Mouse (Mus musculus) CD4-positive, CD25-positive, alpha-beta regulatory T cell, adult 2 months (primary cell): ENCODE results near the gene Cux1.

Experiments
- DNase-seq: peaks from one replicate; pipeline ENCODE4 v3.0.0-alpha.2; 2012; ENCODE audit warnings: low read depth, low spot score

Cux1 gene

GRCm38 (mm10) chr5:136321378-136321777 is 245.9 kb downstream of the Cux1 start:
- peak; percentile 29 for DNase-seq

- no peak for DNase-seq
These were observed 254.7 kb downstream of the Cux1 start for GRCm38 (mm10) chr5:136312566-136312965.

DNA sequence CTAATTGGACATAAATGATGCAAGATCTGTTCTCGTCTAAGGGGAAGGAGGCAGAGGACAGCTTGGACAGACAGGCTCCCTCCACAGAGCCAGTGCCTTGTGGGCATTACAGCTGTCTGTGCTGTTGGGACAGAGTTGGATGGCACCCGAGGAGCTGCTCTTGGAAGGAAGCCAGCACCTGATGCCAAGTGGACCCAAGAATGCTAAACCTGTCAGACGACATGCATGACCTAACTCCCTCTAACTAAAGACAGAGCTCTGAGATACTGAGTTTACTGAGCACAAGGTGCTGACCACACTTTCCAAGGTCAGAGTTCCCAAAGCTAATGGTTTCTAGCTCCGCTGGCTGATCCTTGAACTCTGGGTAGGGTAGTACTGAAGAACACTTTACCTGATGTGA is 255.1 kb downstream of the Cux1 start:
- no peak for DNase-seq

DNA sequence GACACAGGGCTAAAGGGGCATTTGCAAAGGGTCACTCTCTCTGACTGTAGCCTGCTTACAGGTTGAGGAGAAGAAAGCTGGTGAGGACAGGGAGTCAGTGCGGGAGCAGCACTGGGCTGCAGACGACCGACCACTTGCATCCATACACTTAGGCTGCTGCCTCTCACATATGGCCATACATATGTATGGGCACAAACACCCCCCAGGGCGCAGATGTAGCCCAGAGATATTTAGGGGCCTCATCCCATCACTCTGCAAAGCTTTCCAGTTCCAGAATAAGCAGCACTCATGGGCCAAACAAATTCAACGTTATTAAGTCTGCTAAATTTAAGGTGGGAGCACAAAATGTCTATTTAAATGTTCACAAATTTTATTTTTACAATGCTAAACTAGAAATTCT is 261.0 kb downstream of the Cux1 start:
- no peak for DNase-seq

GRCm38 (mm10) chr5:136303409-136303983 is 263.8 kb downstream of the Cux1 start:
- DNase-seq = no peak

DNA sequence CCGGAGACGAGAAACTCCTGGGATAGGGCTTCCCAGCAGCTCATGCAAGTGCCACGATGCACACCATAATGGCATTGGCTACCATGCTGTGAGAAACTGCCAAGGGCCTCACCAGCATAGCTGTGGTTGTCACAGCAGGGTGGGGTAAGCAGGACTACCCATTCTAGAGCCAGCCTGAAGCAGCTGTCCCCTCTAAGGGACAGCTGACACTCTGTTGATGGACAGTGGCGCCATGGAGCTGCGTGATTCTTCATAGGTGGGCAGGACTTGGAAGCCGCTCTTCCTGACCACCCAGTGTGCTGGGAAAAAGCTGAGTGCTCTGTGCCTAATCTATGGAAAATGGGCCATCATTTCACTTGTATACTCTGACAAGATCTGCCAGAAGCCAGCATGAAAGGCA is 266.4 kb downstream of the Cux1 start:
- DNase-seq = no peak

- no peak for DNase-seq
These were observed 269.6 kb downstream of the Cux1 start for GRCm38 (mm10) chr5:136297691-136298090.

DNA sequence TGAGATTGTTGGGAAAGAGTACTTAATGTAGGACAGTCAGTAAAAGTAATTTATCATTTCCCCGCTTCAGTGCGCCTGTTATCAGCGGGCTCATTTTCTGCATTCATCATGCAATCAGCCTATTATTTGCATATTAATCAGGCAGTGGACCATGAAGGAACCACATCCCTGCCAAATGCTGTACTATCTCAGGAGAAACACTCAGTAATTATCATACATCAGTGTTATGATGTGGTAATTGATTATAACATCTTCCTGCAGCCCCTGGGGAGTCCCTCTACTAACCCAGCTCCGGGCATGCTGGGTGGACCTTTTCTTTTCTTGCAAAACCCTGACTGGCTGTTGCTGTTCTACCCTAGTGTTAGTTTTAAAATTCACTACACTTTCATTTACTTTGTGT is 270.4 kb downstream of the Cux1 start:
- DNase-seq = no peak

DNA sequence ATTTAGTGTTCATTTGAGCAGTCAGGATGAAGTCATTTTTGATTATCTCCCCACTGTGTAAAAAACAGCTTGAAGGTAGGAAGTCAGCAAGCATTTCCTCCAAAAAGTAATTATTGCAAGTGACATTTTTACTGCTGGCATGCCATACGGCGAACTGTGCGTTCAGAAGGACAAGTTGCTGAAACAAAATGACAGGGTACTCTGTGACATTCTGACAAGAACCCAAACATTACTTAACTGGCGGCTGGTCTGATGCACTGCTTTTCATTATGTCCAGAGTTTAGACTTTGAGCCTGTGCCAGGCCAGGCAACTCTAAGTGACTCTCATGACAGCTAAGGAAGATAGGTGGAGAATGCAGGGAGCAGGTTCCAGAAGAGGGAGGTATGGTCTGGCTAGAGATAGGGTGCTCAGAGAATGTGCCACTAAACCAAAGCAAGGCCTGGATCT is 274.3 kb downstream of the Cux1 start:
- no peak for DNase-seq

DNA sequence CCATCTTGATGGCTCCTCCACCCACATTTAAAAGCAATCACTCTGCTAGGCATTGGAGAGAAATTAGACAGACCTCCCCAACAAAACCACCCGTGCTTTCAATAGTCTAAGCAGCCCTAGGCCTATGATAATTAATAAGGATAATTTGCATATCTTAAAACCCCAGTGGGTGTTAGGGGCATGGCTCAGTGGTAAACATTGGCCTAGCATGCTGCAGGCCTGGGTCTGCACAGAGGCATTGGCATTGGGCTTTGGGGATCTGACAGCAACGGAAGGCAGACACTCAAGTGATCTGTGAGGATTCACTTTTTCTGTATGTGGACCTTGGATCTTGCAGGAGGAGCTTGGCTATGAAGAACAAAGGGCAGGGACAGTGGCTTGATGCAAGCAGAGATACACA is 274.9 kb downstream of the Cux1 start:
- DNase-seq = no peak

- no peak for DNase-seq
These were observed 275.7 kb downstream of the Cux1 start for GRCm38 (mm10) chr5:136291562-136291961.

- DNase-seq = no peak
These were observed 277.5 kb downstream of the Cux1 start for GRCm38 (mm10) chr5:136289776-136290175.

DNA sequence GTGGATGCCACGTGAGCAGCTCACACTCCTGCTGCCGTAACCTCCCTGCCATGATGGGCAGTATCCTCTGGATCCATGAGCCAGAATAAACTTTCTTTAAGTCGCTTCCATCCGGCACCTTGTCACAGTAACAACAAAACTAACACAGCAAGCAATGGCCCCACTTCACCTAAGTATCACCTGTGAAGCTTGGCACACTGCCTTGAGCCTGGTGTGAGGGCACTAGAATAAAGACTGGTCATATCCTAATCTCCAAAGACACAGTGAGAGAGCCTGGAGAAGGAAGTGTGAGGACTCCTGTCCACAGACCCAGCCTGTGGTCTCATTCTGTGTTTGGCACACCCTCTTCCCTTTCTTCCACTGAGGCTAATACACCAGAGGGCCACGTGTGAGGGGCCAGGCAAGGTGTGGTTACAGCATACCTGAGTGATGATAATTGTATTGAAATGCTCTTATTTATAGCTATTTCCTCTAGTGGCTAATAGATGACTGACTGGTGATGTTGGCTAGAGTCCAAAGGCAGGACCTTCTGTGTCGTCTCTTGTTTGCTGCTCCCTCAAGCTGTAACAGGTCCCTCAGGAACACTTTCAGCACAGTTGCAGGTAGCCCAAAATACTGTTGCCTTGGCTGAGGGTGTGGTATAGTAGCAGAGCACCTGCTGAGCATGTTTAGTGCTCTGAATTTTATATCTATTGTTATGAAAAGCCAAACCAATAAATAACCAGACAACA is 278.8 kb downstream of the Cux1 start:
- DNase-seq = no peak

- DNase-seq = no peak
These were observed 280.7 kb downstream of the Cux1 start for GRCm38 (mm10) chr5:136286566-136286965.

DNA sequence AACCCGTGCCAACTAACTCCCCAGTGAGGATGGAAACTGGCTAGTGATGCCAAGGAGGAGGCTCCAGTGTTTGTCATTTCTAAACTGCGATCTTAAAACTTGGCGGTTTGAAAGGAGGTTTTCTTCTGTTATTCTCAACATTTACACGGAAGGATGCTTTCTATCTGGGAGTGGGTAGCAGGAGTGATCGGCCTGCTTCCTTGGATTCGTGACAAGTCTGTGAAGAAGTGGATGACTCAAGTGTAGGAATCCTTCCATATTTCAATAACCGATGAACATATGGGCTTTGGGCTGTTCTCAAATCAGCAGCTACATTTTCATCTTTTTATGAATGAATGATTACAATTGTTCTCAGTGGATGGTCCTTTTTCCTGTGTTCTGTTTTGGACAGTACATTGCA is 282.2 kb downstream of the Cux1 start:
- no peak for DNase-seq

DNA sequence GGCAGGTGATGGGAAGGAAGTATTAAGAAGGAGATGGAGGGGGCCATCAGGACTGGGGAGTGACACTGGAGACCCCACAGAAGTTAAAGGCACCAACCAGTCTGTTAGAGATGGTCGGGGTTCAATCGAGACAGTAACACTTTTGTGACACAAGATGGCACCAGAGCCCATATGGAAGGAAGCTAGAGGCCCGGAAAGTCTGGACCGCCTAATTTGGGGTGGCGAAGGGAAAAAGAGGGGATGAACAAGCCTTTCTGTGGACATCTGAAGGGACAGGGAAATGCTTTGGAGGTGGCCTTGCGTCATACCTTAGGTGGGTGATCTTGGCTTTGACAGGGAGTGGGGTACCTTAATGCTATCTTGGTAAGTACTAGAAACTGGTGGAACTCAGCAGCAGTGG is 285.9 kb downstream of the Cux1 start:
- peak; percentile 23 for DNase-seq

DNA sequence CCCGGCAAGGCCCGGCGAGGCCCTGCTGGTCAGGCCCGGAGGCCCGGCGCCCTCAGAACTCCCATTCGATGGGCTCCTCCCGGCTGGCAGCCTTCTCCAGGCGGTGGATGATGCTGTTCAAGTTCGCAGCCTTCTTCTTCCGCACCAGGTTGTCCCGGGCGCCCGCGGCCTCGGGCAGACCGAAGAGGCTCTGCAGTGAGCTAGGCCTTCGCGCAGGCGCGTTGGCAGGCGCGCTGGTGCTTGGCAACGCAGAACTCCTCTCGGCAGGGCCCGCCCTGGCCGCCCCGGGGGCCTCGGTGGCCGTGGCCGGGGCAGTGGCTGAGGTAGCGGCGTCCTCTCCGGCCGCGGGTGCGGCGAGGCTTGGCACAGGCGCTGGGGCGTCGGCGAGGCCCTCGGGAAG is 292.6 kb downstream of the Cux1 start:
- no peak for DNase-seq

DNA sequence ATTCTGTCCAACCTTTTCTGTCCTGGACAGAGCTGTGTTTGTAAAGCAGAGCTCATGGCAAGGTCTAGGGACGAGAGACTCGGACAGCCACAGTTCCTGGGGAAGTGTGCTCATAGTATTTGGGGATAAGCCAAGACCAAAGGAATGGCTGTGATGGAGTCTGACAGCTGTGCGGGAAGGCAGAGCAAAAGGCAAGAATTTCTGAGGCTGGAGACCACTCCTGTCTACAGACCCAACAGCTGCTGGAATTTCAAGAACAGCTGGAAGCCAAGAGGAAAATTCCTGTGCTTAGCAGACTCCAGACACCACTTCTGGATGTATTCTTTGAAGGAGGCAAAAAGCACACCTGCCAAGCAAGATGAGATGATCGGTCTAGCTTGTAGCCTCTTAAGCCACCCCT is 297.4 kb downstream of the Cux1 start:
- DNase-seq = no peak

GRCm38 (mm10) chr5:136266077-136266476 is 301.2 kb downstream of the Cux1 start:
- DNase-seq = no peak

DNA sequence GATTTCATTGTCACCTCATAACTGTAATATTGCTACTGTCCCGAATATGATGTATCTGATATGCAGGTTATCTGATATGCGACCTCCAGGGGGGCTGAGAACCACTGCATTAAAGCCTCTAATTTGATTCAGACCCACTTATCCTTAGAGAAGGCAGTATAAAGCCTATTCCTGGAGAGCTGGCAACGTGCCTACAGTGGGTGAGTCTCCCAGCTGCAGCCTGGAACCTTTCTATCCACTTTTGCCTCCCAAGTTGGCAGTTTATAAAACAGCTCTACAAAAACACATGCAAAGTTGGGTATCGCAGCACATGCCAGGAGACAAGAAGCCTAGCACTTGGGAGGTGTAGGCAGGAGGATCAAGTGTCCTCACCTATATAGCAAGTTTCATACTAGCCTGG is 303.9 kb downstream of the Cux1 start:
- no peak for DNase-seq

DNA sequence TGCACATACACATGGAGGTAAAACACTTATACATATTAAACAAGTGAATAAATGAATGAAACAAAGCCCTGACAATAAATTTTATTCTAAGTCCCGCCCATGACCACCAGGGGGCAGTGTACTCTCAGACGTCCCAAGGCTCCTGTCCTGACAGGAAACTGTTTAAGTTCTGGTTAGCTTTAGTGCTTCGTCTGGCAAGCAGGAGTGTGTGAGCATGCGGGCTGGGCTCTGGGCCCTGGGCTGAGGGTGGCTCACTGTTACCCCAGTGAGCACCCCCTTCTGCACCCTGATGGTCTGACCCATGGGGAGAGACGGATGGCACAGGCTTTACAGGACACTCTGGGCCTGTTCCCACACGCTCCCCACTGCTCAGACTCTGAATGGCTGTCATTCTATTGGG is 308.4 kb downstream of the Cux1 start:
- peak; percentile 79 for DNase-seq

GRCm38 (mm10) chr5:136252899-136253298 is 314.4 kb downstream of the Cux1 start:
- peak; percentile 85 for DNase-seq

GRCm38 (mm10) chr5:136251004-136251403 is 316.3 kb downstream of the Cux1 start:
- peak; percentile 58 for DNase-seq

GRCm38 (mm10) chr5:136248441-136248840 is 318.8 kb downstream of the Cux1 start:
- no peak for DNase-seq
